Mouse (Mus musculus): ENCODE data around the gene Rd3l. TPM values are rescaled to one million over a fixed set of nuclear protein-coding genes. Genes with fewer than 3 reads are reported as not detected.

Rd3l gene
- polyA plus RNA-seq, 3 experiments from 2014 or later, result not detected

DNA sequence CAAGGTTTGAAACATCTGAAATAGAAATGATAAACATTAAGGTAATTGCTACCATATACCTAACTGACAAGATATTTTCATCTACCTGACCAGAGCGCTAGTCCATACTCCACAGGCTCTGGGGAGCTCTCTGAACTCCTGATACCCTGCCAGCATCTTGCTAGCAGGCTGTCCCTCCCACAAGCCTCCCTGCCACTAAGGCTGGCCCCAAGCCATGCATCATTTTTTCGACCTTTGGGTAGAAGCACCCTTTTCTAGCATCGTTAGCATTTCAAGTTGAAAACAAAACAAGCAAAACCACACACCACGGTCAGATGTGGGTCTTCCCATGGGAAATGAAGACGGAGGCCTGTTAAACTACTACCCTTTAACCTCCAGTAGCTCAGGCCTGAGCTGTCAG, 17.8 kb downstream of the Rd3l start:
- no peak for ATAC-seq

DNA sequence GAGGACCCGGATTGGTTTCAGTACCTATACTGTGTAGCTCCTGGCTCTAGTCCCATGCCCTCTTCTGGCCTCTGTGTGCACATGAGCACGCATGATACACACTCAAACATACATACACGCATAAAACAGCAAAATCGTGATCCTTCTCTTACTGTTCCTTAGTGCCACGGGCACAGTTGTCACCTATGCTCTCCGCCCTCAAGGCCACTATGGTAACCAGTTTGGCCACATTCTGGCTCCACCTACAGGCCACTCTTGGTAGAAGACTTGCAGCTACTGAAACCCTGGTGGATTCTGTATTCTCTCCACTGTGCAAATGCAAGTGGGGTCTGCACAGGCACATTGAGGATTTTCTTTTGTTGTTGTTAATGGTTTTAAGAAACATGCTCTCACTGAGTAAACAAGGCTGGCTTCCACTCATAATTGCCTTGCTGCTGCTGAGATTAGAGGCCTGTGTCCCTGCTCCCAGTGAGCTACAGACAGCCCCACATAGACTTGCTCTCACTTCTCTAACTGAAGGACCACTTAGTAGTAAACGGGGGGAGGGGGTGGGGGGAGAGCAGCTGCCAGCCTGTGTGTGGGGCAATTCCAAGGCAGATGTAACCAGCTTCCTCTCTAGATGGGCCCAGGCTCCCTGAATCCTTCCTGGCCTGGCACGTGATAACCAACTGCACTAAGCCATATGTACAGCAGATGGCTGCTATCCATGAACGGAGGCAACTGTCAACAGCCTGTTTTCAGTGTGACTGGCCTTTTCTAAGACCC, 22.8 kb downstream of the Rd3l start:
- peak; percentile 85 for ATAC-seq

DNA sequence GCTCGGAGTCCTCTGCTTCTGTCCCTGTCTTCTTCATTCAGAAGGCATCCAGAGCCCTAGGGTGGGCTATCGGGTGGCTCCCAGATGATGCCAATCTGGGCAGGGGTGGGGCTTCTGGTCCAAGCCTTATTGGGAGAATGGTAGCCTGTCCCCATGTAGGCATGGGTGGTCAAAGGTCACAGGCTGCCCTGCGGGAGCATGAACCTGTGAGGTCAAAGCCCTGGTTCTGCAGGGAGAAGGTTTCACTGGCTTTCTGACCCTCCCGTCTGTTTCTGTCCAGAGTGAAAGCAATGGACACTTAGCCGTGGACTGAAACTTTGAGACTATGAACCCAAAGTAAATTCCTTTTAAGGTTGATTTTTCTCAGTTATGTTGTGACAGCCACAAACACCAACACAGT, 24.9 kb downstream of the Rd3l start:
- ATAC-seq, result no peak

DNA sequence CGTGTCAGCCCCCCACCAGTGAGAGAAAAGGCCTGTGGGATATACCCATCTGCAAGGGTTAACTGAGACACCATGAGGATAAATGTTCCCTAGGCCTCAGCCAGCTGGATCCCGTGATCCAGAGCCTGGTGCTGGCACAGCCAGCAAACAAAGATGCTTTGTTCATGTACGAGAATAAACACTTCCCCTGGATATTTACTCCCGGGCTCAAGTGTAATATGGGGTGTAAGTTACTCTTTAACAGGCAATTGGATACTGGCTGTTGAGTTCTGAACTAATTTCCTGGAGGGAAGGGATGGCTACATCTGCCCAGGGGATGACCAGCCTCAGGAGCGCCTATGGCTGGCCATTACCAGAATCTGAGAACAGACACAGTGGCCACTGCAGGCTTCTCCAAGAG, 29.4 kb downstream of the Rd3l start:
- ATAC-seq, result no peak

DNA sequence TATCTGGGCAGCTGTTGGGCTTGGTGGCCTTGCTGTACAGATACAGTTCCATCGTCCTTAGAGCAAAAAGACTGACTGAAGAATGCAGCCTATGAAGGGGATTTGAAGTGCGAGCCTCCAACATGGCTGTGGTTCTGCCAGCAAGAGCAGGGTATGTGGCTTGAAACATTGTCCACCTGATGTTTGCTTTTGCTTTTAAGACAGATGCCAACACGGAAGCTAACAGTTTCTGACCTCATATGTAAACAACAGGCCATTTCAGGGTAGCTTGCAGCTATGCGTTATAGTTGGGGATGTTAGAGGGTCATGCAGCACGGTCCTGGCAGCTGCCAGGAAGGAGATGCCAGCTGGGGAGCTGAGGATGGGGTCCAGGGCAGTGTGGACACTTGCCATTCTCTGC, 30.6 kb downstream of the Rd3l start:
- ATAC-seq, result no peak

DNA sequence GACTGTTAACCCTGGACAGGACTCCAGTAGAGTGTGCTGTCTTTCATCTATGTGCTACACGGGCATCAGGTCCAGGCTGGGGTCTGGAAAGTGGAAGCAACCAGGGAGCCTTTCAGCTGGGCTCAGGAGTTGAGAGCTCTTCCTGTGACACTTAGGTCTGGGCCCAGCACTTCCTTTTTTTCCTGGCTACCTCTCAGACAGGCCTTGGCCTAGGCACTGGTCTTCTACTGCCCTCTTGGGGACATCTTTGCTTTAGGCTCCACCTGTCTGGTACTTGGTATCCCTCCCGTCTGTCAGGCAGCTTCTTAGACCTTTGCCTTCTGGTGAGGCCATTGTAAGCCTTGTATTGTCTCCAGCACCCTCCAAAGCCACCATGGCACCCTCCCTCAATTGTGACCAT, 34.4 kb downstream of the Rd3l start:
- peak; percentile 66 for ATAC-seq

DNA sequence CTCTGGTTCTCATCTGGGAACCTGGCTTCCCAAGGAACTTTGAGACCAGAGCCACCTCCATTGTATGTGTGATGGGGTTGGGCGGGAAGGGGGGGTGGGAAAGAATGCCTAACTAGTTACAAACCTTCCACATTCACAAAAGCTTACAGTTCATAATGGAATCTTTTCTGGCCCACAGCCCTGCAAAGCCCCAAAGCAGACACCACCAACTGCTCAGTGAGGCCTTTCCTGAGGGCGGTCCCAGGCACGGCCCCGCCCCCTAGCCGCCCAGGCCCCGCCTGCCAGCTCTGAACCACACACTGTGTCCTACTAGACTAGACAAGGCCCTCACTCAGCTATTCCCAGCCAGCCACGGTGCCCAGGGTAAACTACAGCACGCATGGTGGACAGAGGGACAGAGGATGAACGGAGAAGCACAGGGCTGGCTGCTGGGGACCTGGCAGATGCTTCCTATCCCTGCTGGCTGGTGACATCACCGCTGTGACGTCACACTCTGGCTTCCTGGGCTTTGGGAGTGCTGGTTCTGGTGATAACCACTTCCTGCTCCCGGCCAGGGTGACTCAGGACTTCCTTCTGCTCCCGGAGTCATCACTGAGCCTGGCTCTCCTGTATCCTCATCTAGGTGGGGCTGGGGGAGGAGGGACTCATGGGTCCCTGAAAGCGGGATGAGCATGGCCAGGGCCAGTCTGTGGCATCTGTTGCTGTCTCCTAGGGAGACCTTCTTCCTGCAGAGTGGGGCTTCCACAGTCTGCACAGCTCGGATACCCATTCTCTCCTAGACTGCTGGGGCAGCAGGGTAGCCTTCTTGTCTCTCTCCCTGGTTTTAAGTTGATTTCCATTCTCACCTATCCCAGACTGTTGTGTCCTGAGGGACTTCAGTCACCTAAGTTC, 35.1 kb downstream of the Rd3l start:
- peak; percentile 48 for ATAC-seq

DNA sequence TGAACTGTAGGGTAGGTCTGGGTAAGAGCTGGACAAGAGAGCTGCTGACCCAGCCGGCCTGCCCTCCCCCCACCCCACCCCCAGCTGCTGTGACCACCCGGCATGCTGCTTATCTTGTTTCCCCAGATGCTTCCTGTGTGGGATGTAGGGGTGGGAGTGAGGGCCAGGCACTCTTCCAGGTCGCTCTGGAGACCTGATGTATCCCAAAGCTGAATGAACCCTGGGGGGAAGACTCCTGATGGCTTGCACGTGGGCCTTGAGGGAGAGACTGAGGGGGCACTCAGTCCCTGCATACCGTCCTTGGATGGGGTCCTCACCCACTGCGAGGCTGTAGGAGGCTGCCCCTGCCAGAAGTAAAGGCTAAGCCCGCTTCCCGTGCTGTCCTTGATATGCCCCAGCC, 36.0 kb downstream of the Rd3l start:
- no peak for ATAC-seq

DNA sequence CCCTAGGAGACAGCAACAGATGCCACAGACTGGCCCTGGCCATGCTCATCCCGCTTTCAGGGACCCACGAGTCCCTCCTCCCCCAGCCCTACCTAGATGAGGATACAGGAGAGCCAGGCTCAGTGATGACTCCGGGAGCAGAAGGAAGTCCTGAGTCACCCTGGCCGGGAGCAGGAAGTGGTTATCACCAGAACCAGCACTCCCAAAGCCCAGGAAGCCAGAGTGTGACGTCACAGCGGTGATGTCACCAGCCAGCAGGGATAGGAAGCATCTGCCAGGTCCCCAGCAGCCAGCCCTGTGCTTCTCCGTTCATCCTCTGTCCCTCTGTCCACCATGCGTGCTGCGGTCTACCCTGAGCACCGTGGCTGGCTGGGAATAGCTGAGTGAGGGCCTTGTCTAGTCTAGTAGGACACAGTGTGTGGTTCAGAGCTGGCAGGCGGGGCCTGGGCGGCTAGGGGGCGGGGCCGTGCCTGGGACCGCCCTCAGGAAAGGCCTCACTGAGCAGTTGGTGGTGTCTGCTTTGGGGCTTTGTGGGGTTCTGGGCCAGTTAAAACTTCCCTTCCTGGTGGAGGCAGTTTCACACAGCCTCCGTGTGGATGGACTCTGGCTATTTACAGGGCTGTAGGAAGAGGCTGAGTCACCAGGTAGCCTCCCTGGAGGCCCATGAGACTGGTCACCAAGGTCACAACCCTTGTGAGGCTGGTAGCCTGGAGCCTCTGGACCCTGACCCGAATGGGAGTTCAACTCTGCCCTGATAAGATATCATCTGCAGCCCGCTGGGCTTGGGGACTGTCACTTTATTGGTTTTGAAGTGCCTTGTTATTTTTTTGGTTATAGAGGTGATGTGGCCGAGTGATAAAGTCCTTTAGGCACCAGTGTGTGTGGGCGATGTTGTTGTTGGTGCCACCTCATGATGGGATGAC, 36.8 kb downstream of the Rd3l start:
- ATAC-seq, result peak; percentile 41

DNA sequence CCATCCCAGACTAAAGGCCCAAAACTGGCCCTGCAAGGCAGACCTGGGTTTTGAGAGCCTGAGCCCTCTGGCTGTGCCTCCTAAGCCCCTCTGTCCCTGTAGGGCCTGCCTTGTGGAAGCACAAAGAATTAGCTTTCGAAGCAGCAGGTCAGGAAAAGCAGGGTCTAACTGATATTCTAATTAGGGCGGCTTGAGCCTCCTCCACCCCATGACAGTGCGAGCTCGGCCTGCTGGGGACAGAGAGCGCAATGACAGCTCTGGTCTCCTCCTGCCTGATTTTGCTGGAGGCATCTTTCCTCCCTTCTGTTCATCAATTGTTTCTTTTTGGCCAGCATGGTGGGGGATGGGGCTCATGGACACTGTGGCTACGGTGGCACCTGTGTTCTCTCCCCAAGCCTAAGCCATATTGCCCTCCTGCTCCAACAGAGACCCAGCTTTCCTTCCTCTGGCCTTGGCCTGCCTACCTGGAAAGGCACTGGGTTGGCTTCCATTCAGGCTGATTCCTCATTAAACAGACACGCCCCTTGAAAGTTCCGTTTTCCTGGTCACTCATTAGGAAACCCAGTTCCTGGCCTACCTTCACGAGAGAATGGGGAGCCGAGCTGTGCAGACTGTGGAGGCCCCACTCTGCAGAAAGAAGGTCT, 37.6 kb downstream of the Rd3l start:
- no peak for ATAC-seq

DNA sequence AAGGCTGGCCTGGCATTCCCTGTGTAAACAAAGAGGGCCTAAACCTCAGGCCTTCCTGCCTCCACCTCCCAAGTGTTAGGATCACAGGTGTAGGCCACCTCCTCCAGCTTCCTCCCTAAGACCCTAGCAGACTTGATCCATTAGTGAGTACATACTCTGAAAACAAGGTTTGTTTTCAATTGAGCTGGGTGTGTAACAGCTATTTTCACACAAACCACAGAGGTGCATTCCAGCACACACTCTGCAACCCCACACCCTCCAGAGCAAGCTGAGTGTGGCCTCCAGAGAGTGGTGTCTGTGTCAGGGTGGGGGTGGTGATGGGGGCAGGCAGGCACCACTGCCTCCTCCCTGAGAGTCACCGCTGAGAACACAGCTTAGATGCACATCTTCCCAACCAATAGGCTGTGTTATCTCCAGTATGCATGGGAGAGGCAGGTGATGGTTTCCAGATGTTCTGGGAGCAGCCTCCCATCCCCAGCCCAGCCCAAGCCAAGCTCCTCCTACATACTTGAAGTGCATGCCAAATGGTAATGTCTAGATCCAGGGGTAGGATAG, 42.4 kb downstream of the Rd3l start:
- no peak for ATAC-seq

DNA sequence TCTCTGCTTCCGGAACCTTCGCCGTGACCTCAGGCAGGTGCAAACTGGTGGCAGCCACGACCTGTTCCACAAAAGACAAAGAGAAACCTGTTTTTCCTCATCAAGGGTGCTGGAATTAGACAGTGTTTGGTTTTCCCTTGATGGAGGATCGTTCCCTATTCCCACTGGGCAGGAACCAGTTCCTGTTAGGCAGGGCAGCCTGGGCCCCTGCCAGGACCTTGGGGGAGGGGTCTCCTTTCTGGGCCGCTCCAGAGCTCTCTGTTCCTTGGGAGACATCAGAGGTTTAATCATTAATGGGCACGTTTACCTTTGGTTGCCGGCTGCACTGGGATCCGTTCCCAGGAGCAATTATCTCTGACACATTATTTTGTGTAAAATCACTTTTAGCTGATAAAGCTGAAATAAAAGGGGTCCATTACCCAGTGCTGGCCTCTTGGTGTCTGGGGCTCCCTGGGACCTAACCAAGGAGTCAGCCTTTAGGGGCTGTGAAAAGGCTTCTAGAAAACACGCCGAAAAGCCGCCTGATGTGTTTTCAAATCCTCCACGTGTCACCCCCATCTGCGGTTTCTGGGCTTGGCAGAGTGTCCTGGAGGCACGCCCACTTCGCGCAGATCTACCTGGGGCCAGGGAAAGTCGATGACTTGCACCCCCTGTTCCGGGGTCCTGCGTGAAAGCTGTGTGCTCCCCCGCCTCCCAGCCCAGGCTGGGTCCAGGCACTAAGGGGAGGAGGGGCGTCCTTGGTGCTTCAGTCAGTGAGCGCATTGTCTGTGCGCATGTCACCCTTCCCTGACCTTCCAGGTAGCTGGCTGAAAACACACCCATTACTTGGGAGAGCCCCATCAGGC, 44.2 kb downstream of the Rd3l start:
- no peak for ATAC-seq

DNA sequence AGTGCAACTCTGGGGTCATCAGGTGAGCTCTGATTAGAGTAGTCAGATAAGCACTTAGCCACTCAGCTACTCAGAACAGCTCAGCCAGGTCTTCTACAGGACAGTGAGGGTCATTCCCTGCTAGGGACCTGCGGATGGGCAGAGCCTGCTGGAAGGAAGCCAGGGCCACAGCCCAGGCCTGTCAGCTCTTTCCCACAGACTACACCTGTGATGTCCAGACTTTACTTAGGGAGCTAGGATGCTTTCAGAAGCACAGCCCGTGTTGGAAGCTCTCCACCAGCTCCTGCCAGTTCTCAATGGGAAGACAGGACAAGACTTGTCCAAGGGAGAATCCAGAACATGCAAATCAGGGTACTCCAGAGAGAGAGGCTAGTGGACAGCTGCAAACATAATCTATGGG, 47.1 kb downstream of the Rd3l start:
- no peak for ATAC-seq

DNA sequence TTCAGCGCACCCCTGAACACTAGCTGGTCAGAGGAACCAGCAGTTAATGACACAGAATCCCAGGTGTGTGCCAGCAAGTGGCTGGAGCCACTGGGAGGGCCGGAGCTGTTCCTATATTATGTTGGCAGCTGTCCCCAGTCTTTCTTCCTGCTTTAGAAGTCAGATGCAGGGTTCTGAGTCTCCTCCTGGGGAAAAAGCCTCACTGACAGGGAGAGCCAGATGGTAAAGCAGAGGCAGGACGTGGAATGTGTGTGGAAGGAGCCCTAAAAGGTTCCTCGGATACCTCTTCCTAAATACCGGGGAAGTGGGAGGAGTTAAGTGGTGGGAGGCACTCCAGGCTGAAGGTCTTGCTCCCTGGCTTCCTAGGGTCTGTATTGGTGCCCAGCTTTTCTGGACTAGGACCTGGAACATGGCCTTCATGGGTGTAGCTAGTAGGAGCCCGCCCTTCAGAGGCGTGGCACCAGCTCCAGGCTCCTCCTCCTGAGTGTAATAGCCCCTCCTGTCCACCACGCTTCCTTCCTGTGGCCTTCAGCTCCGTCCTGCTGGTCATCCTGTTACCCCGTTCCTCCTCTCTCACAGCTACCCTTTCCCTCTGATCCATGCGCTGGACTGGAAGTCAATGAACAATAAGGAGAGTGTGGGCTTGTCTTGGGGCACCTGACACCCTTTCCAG, 47.9 kb downstream of the Rd3l start:
- no peak for ATAC-seq

DNA sequence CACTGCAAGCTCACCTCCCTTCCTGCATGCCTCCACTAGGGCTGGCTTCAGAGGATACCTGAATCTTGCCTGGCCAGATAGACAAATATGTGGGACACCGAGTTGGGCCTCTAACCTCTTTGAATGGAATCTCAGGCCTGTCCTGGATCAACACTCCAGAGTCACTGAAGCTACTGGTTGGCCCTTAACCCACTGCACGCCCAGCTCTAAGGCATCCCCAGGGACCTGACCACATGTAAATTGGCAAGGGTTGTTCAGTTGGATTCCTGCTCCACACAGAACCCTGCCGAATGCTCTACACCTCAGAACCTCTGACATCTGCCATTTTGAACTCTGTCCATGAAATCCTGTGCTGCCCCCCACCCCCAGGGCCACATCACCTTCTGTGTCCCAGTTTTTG, 48.6 kb downstream of the Rd3l start:
- no peak for ATAC-seq

DNA sequence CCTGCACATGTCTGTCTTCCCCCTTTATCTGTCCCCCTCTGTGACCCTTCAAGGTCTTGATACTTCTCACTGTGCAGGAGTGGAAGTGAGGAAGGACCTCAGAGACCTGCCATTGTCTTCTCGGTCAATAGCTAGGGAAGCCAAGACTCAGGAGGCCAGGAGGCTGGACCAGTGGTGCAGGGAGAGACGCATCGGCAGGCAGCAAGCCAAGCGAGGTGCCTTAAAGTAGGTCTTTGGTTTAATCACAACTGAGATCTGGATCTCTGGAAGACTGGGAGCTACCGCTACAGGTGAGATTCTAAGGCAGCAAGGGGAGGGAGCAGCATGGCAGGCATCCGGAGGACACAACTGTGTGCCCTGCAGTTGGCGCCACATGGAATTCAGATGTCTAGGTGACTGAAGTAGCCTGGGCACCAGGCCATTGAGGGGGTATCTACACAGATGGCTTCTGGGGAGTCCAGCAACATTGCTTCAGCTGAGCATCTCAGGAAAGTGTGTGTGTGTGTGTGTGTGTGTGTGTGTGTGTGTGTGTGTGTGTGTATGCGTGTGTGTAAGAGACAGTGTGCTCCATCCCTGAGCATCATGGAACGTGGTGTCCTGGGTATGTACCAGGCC, 49.6 kb downstream of the Rd3l start:
- ATAC-seq, result no peak
